Mouse (Mus musculus) kidney, adult 2 months (tissue): ENCODE results near the gene Slc17a9. TPM values are rescaled to one million over a fixed set of nuclear protein-coding genes. Genes with fewer than 3 reads are reported as not detected.

Experiments
- DNase-seq: peaks from one replicate; pipeline ENCODE4 v3.0.0; 2021
- H3K27ac ChIP-seq: fragments of 200-500 bp; 2 replicates; pipeline ENCODE4 v1.5.1; 2012; ENCODE audit warnings: low read depth, low read length, control low read depth, inconsistent platforms; ENCODE audit not compliant: insufficient read depth
- H3K27me3 ChIP-seq: fragments of 200-500 bp; replicated peaks from 2 replicates; pipeline ENCODE4 v1.6.1; 2012; ENCODE audit warnings: mild to moderate bottlenecking, moderate library complexity, low read length, inconsistent platforms; ENCODE audit not compliant: control insufficient read depth, insufficient read depth
- H3K36me3 ChIP-seq: fragments of 200-500 bp; 2 replicates; pipeline ENCODE4 v1.6.1; 2012; ENCODE audit warnings: mild to moderate bottlenecking, moderate library complexity, low read length, inconsistent platforms; ENCODE audit not compliant: control insufficient read depth, insufficient read depth
- H3K4me1 ChIP-seq: fragments of 200-500 bp; 2 replicates; pipeline ENCODE4 v1.6.1; 2011; ENCODE audit warnings: low read length; ENCODE audit not compliant: control insufficient read depth, insufficient read depth
- H3K4me3 ChIP-seq: fragments of 200-500 bp; 2 replicates; pipeline ENCODE4 v1.5.1; 2011; ENCODE audit warnings: mild to moderate bottlenecking, low read depth, low read length, control low read depth; ENCODE audit not compliant: insufficient read depth
- CTCF ChIP-seq: fragments of 200-500 bp; conservative IDR thresholded peaks from 2 replicates; pipeline ENCODE4 v1.5.1; 2011; ENCODE audit warnings: low read depth, mild to moderate bottlenecking, control low read depth, low read length, moderate library complexity, mixed read lengths; ENCODE audit not compliant: insufficient read depth, insufficient read length
- POLR2A ChIP-seq: fragments of 200-500 bp; IDR thresholded peaks from one replicate; pipeline ENCODE4 v1.6.1; 2011; ENCODE audit warnings: low read depth, low read length, control low read depth
- WGBS: fragments of 180-500 bp; shearing (Covaris S2); methylation state at CpG from one replicate; pipeline ENCODE4 v1.1.7; 2018; 5-methylcytosine and 5-hydroxymethylcytosine counted together
- polyA plus RNA-seq: library from polyadenylated mRNA; depleted of rRNA; stranded (reverse); fragments of >200 nt; gene quantifications from 2 replicates; pipeline ENCODE4 v1.2.3, GENCODE M21; 2012; rRNA removed

The Slc17a9 gene
- 1.9 and 3.0 TPM in 2 replicates for polyA plus RNA-seq

DNA sequence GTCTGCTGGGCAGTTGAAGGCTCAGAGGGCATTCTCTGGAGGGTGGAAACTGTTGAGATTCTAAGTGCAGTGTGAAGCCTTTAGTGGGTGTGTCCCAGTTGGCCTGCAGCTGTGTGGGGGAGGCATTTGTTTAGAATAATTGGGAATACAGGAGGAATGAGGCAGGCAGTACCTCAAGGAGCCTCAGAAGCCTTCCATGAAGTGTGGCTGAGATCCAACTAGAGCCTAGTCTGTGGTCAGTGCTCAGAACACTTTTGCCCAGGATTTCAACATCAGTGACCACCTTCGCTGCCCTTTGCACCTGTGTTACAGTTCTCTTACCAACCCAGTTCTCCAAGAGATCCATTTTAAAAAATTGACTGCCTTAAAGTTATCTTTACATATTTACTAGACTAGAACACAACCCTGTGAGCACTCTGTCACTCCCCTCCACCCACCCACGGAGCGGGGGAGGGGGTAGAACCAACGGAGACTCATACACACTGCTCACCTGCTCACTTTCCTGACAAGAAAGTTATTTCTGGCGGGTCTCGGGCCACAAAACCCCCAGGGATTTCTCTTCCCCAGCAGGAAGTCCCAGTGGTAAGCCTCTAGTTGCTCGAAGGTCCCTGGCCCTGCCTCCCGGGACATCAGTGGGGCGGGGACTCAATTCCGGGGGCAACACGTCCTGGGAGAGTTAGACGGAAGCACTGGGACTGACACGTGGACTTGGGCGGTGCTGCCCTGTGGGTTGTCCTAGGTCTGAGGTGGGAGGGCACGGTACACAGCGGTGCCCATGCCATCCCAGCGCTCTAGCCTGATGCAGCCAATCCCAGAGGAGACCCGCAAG is at the start of gene Slc17a9:
Gene Slc17a9, plus strand, starts transcription at position 679 of the 829 bp plus-strand sequence.
- peaks cover 12% of the 10 kb centered on the region; the same call in 1 of the 2 replicates for H3K4me1 ChIP-seq
- no peaks in the 10 kb centered on the region for H3K27me3 ChIP-seq
- peaks cover 2% of the 10 kb centered on the region; the same call in 1 of the 2 replicates for H3K36me3 ChIP-seq
- peak within 1 kb of the TSS; percentile 27; the same call in 1 of the 2 replicates for H3K4me3 ChIP-seq
- peak; percentile 81 for DNase-seq
- TF ChIP-seq CTCF (no peak), POLR2A (no peak)
- no peak within 1 kb of the TSS; the same call in 1 of the 2 replicates for H3K27ac ChIP-seq
- 4% methylated on average over 18 of the region's 18 CpGs for WGBS

DNA sequence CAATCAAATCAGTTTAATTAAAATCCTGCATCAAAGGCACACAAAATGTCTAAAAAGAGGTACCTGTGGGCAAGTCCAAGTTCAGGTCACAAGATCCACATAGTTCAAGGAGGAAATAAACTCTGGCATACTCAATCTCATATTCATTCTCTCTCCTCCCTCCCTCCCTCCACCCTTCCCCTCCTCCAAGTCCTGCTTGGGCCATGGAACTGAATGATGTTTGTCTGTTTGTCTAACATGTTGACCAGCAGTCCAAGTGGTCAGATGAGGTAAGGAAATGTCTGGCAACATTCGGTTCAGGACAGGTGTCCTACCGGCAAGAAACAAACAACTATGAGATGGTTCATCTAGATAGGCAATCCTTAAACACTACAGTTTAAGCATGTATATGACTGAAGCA is 48.4 kb upstream of the Slc17a9 start:
- Histone ChIP-seq H3K27me3 (no peaks in the 10 kb centered on the region), H3K27ac (no peak overlapping the region), H3K36me3 (peaks cover 5% of the 10 kb centered on the region), H3K4me3 (no peak overlapping the region), H3K4me1 (no peaks in the 10 kb centered on the region)
- no peak for DNase-seq
- 72% methylated on average over 2 of the region's 2 CpGs for WGBS
- TF ChIP-seq POLR2A (no peak), CTCF (no peak; the same call in 1 of the 2 replicates)

- DNase-seq: peak; percentile 78
- H3K27ac ChIP-seq: no peak overlapping the region
Measured at GRCm38 (mm10) chr2:180678609-180679140, 46.4 kb upstream of the Slc17a9 start.

GRCm38 (mm10) chr2:180681225-180681624 is 43.8 kb upstream of the Slc17a9 start:
- Histone ChIP-seq H3K36me3 (peaks cover 11% of the 10 kb centered on the region), H3K27ac (no peak overlapping the region), H3K4me3 (no peak overlapping the region), H3K27me3 (no peaks in the 10 kb centered on the region), H3K4me1 (no peaks in the 10 kb centered on the region)
- TF ChIP-seq CTCF: no peak
- no peak for TF ChIP-seq POLR2A
- 47% methylated on average over 2 of the region's 2 CpGs for WGBS
- DNase-seq: no peak

More at GRCm38 (mm10) chr2:180678609-180679140, 46.4 kb upstream of the Slc17a9 start:
- TF ChIP-seq CTCF (peak; percentile 65), POLR2A (no peak)
- Histone ChIP-seq H3K27me3 (no peaks in the 10 kb centered on the region), H3K4me1 (no peaks in the 10 kb centered on the region), H3K36me3 (peaks cover 5% of the 10 kb centered on the region), H3K4me3 (no peak overlapping the region)
- WGBS: 13% methylated on average over 4 of the region's 4 CpGs

DNA sequence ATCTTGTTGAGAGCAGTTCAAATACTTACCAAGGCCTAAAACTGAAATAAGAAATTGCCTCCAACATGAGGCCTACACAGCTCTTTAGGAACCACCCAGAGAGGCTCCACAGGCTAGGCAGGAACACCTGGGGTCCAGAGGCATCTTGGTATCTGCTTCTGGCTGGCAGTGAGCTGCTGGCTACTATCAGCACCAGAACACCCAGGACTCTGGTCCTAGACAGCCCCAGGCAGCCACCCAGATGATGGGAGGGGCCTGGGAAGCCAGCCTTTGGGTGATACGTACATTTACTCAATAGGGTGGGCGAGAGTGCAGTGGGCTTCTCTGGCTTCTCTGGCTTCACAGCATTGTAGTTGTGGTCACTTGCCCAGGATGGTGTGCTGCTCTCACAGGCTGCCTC is 41.5 kb upstream of the Slc17a9 start:
- TF ChIP-seq POLR2A: no peak
- TF ChIP-seq CTCF: no peak
- Histone ChIP-seq H3K27me3 (no peaks in the 10 kb centered on the region), H3K4me1 (no peaks in the 10 kb centered on the region), H3K36me3 (peaks cover 15% of the 10 kb centered on the region), H3K27ac (no peak overlapping the region), H3K4me3 (no peak overlapping the region)
- WGBS: 89% methylated on average over 2 of the region's 2 CpGs
- DNase-seq: no peak

GRCm38 (mm10) chr2:180684031-180684430 is 41.0 kb upstream of the Slc17a9 start:
- no peak overlapping the region for H3K27ac ChIP-seq
- no peak for DNase-seq
- no peak for TF ChIP-seq POLR2A
- TF ChIP-seq CTCF: no peak
- H3K4me1 ChIP-seq: no peaks in the 10 kb centered on the region
- WGBS: 93% methylated on average over 4 of the region's 4 CpGs
- no peaks in the 10 kb centered on the region for H3K27me3 ChIP-seq
- H3K4me3 ChIP-seq: no peak overlapping the region
- peaks cover 15% of the 10 kb centered on the region for H3K36me3 ChIP-seq

- H3K36me3 ChIP-seq: peaks cover 7% of the 10 kb centered on the region
- no peak for DNase-seq
- H3K27ac ChIP-seq: no peak overlapping the region
- H3K27me3 ChIP-seq: no peaks in the 10 kb centered on the region
- 39% methylated on average over 5 of the region's 5 CpGs for WGBS
- peaks cover 19% of the 10 kb centered on the region; the same call in 1 of the 2 replicates for H3K4me1 ChIP-seq
- TF ChIP-seq POLR2A: no peak
- TF ChIP-seq CTCF: no peak
- no peak overlapping the region for H3K4me3 ChIP-seq
Measured at GRCm38 (mm10) chr2:180689841-180690240, 35.2 kb upstream of the Slc17a9 start.
